Mouse (Mus musculus) kidney, postnatal 0 days (tissue): Measurements from ENCODE around the gene Tmcc1. TPM values are rescaled to one million over a fixed set of nuclear protein-coding genes. Genes with fewer than 3 reads are reported as not detected.

Experiments used
- ATAC-seq: fragments of 200-750 bp; cut with Nextera tagmentation; replicated peaks from 2 replicates; pipeline ENCODE4 v1.8.0; 2017; ENCODE audit warnings: low read depth, moderate number of reproducible peaks, moderate TSS enrichment, moderate library complexity; ENCODE audit not compliant: low FRiP score
- DNase-seq: peaks from one replicate; pipeline ENCODE4 v3.0.0-alpha.2; 2016; ENCODE audit warnings: low spot score
- H3K27ac ChIP-seq: fragments of 300-500 bp; sonication (generic); 2 replicates; pipeline ENCODE4 v1.5.1; 2014; ENCODE audit warnings: mild to moderate bottlenecking
- H3K27me3 ChIP-seq: fragments of 300-500 bp; sonication (generic); 2 replicates; pipeline ENCODE4 v1.6.1; 2014; ENCODE audit warnings: low read length, mixed read lengths; ENCODE audit not compliant: insufficient read depth
- H3K36me3 ChIP-seq: fragments of 300-500 bp; sonication (generic); 2 replicates; pipeline ENCODE4 v1.6.1; 2014; ENCODE audit warnings: low read length, mixed read lengths; ENCODE audit not compliant: insufficient read depth
- H3K4me1 ChIP-seq: fragments of 300-500 bp; sonication (generic); replicated peaks from 2 replicates; pipeline ENCODE4 v1.6.1; 2014; ENCODE audit warnings: antibody characterized with exemption, low read length, mixed read lengths; ENCODE audit not compliant: insufficient read depth
- H3K4me2 ChIP-seq: fragments of 300-500 bp; sonication (generic); 2 replicates; pipeline ENCODE4 v1.6.1; 2014; ENCODE audit warnings: mild to moderate bottlenecking, low read length, moderate library complexity, mixed read lengths
- H3K4me3 ChIP-seq: fragments of 300-500 bp; sonication (generic); replicated peaks from 2 replicates; pipeline ENCODE4 v1.5.1; 2014; ENCODE audit warnings: low read depth, low read length
- H3K9ac ChIP-seq: fragments of 300-500 bp; sonication (generic); 2 replicates; pipeline ENCODE4 v1.6.1; 2014; ENCODE audit warnings: low read depth, low read length
- H3K9me3 ChIP-seq: fragments of 300-500 bp; sonication (generic); replicated peaks from 2 replicates; pipeline ENCODE4 v1.6.1; 2016; ENCODE audit warnings: low read length, inconsistent platforms, mixed read lengths
- CTCF ChIP-seq: IDR thresholded peaks from 2 replicates; pipeline ENCODE4 v1.5.1; 2016; ENCODE audit warnings: antibody characterized with exemption, low read depth, mild to moderate bottlenecking, moderate library complexity
- WGBS: fragments of 180-500 bp; shearing (Covaris S2); extraction: QIAGEN DNeasy Blood & Tissue Kit; methylation state at CpG from one replicate; pipeline ENCODE4 v1.1.7; 2014; 5-methylcytosine and 5-hydroxymethylcytosine counted together
- polyA plus RNA-seq: library from polyadenylated mRNA; unstranded; fragments of >200 nt; fragmentation: Nextera tagmentation; extraction: Ambion mirVana; gene quantifications from 2 replicates; pipeline ENCODE4 v1.2.1, GENCODE M21; 2015

Tmcc1 gene
- polyA plus RNA-seq, 1 experiment from 2014 or later: 6.9 TPM

GRCm38 (mm10) chr6:116086036-116086435 is 107.2 kb downstream of the Tmcc1 start:
- ATAC-seq (no peak), DNase-seq (no peak)
- Histone ChIP-seq H3K4me1 (no peaks in the 10 kb centered on the region), H3K27ac (no peak overlapping the region), H3K9me3 (no peaks in the 10 kb centered on the region), H3K9ac (no peak overlapping the region), H3K4me2 (no peak overlapping the region), H3K36me3 (no peaks in the 10 kb centered on the region), H3K27me3 (no peaks in the 10 kb centered on the region), H3K4me3 (no peak overlapping the region)
- no peak for TF ChIP-seq CTCF
- WGBS: 90% methylated on average over 1 of the region's 1 CpGs

- DNase-seq (no peak), ATAC-seq (no peak)
- no peak overlapping the region for H3K9ac ChIP-seq
- no peaks in the 10 kb centered on the region for H3K4me1 ChIP-seq
- H3K27me3 ChIP-seq: no peaks in the 10 kb centered on the region
- WGBS: 67% methylated on average over 1 of the region's 1 CpGs
- no peak for TF ChIP-seq CTCF
- no peak overlapping the region for H3K27ac ChIP-seq
- H3K9me3 ChIP-seq: no peaks in the 10 kb centered on the region
- no peak overlapping the region for H3K4me3 ChIP-seq
- H3K36me3 ChIP-seq: no peaks in the 10 kb centered on the region
- no peak overlapping the region for H3K4me2 ChIP-seq
These were observed 111.0 kb downstream of the Tmcc1 start for GRCm38 (mm10) chr6:116082239-116082638.

GRCm38 (mm10) chr6:116081375-116081774 is 111.9 kb downstream of the Tmcc1 start:
- DNase-seq: no peak

GRCm38 (mm10) chr6:116080756-116081155 is 112.5 kb downstream of the Tmcc1 start:
- ATAC-seq: no peak
- 79% methylated on average over 5 of the region's 5 CpGs for WGBS
- no peak for TF ChIP-seq CTCF

More at GRCm38 (mm10) chr6:116081375-116081774, 111.9 kb downstream of the Tmcc1 start:
- no peak overlapping the region for H3K4me2 ChIP-seq
- no peak for TF ChIP-seq CTCF
- no peak overlapping the region for H3K27ac ChIP-seq
- no peaks in the 10 kb centered on the region for H3K27me3 ChIP-seq
- no peak overlapping the region for H3K4me3 ChIP-seq
- H3K9me3 ChIP-seq: no peaks in the 10 kb centered on the region
- no peak for ATAC-seq
- 63% methylated on average over 2 of the region's 2 CpGs for WGBS
- H3K4me1 ChIP-seq: no peaks in the 10 kb centered on the region
- no peaks in the 10 kb centered on the region for H3K36me3 ChIP-seq
- H3K9ac ChIP-seq: no peak overlapping the region

GRCm38 (mm10) chr6:116077608-116078007 is 115.7 kb downstream of the Tmcc1 start:
- no peak overlapping the region for H3K27ac ChIP-seq
- 40% methylated on average over 3 of the region's 3 CpGs for WGBS
- H3K36me3 ChIP-seq: no peaks in the 10 kb centered on the region
- no peaks in the 10 kb centered on the region for H3K9me3 ChIP-seq
- no peaks in the 10 kb centered on the region for H3K27me3 ChIP-seq
- no peak for ATAC-seq
- no peak for TF ChIP-seq CTCF
- H3K9ac ChIP-seq: no peak overlapping the region
- no peak for DNase-seq
- no peak overlapping the region for H3K4me3 ChIP-seq
- H3K4me1 ChIP-seq: peaks cover 4% of the 10 kb centered on the region; the same call in 1 of the 2 replicates
- H3K4me2 ChIP-seq: no peak overlapping the region

More at GRCm38 (mm10) chr6:116080756-116081155, 112.5 kb downstream of the Tmcc1 start:
- H3K36me3 ChIP-seq: no peaks in the 10 kb centered on the region
- no peak overlapping the region for H3K4me3 ChIP-seq
- H3K4me2 ChIP-seq: no peak overlapping the region
- H3K27me3 ChIP-seq: no peaks in the 10 kb centered on the region
- H3K9ac ChIP-seq: no peak overlapping the region
- no peaks in the 10 kb centered on the region for H3K9me3 ChIP-seq
- no peak for DNase-seq
- no peaks in the 10 kb centered on the region for H3K4me1 ChIP-seq
- no peak overlapping the region for H3K27ac ChIP-seq

- Histone ChIP-seq H3K36me3 (no peaks in the 10 kb centered on the region), H3K4me1 (peaks cover 4% of the 10 kb centered on the region; the same call in 1 of the 2 replicates), H3K27me3 (no peaks in the 10 kb centered on the region), H3K4me2 (no peak overlapping the region), H3K4me3 (no peak overlapping the region), H3K27ac (no peak overlapping the region), H3K9ac (no peak overlapping the region), H3K9me3 (no peaks in the 10 kb centered on the region)
- peak; percentile 43 for DNase-seq
- ATAC-seq: no peak
- no peak for TF ChIP-seq CTCF
These were observed 118.4 kb downstream of the Tmcc1 start for GRCm38 (mm10) chr6:116074892-116075291.

- H3K27ac ChIP-seq: no peak overlapping the region
- 93% methylated on average over 4 of the region's 4 CpGs for WGBS
- no peak overlapping the region for H3K9ac ChIP-seq
- no peak overlapping the region for H3K4me3 ChIP-seq
- no peaks in the 10 kb centered on the region for H3K36me3 ChIP-seq
- peaks cover 4% of the 10 kb centered on the region; the same call in 1 of the 2 replicates for H3K4me1 ChIP-seq
- DNase-seq (no peak), ATAC-seq (no peak)
- H3K4me2 ChIP-seq: no peak overlapping the region
- no peaks in the 10 kb centered on the region for H3K9me3 ChIP-seq
- no peaks in the 10 kb centered on the region for H3K27me3 ChIP-seq
- no peak for TF ChIP-seq CTCF
These were observed 119.7 kb downstream of the Tmcc1 start for GRCm38 (mm10) chr6:116073610-116074009.
